Mouse (Mus musculus) thymus, postnatal 4 days (tissue): ENCODE measurements around the gene Vwa8.

ENCODE experiments used
- DNase-seq: peaks from one replicate; pipeline ENCODE4 v3.0.0; 2021

Vwa8 gene

GRCm38 (mm10) chr14:78848941-78849911 lies at the start of gene Vwa8:
Gene Vwa8 (plus strand): TSS chr14:78849052.
- DNase-seq = peak; percentile 86

GRCm38 (mm10) chr14:78802378-78802777 lies 46.5 kb upstream of the Vwa8 start:
- peak; percentile 44 for DNase-seq

GRCm38 (mm10) chr14:78803924-78804323 lies 44.9 kb upstream of the Vwa8 start:
- no peak for DNase-seq

- no peak for DNase-seq
Observed at GRCm38 (mm10) chr14:78812896-78813295, 36.0 kb upstream of the Vwa8 start.

- no peak for DNase-seq
Observed at GRCm38 (mm10) chr14:78816411-78816810, 32.4 kb upstream of the Vwa8 start.

GRCm38 (mm10) chr14:78817651-78818050 lies 31.2 kb upstream of the Vwa8 start:
- no peak for DNase-seq

- DNase-seq = no peak
Observed at GRCm38 (mm10) chr14:78818406-78818805, 30.4 kb upstream of the Vwa8 start.

- no peak for DNase-seq
Observed at GRCm38 (mm10) chr14:78824013-78824412, 24.8 kb upstream of the Vwa8 start.

GRCm38 (mm10) chr14:78824507-78824906 lies 24.3 kb upstream of the Vwa8 start:
- DNase-seq = no peak

GRCm38 (mm10) chr14:78831158-78831557 lies 17.7 kb upstream of the Vwa8 start:
- no peak for DNase-seq

GRCm38 (mm10) chr14:78847948-78848347 lies 904 bp upstream of the Vwa8 start:
- no peak for DNase-seq

- no peak for DNase-seq
Observed at GRCm38 (mm10) chr14:78848477-78848876, 375 bp upstream of the Vwa8 start.

GRCm38 (mm10) chr14:78849961-78850578 lies 1.2 kb downstream of the Vwa8 start:
- no peak for DNase-seq

GRCm38 (mm10) chr14:78850666-78851065 lies 1.8 kb downstream of the Vwa8 start:
- DNase-seq = no peak

GRCm38 (mm10) chr14:78851366-78851765 lies 2.5 kb downstream of the Vwa8 start:
- no peak for DNase-seq

- DNase-seq = no peak
Observed at GRCm38 (mm10) chr14:78852401-78853246, 3.8 kb downstream of the Vwa8 start.

GRCm38 (mm10) chr14:78861156-78861555 lies 12.3 kb downstream of the Vwa8 start:
- no peak for DNase-seq

GRCm38 (mm10) chr14:78870036-78870435 lies 21.2 kb downstream of the Vwa8 start:
- no peak for DNase-seq

- no peak for DNase-seq
Observed at GRCm38 (mm10) chr14:78877176-78877575, 28.3 kb downstream of the Vwa8 start.

- no peak for DNase-seq
Observed at GRCm38 (mm10) chr14:78878402-78879045, 29.7 kb downstream of the Vwa8 start.

- no peak for DNase-seq
Observed at GRCm38 (mm10) chr14:78880879-78881278, 32.0 kb downstream of the Vwa8 start.

GRCm38 (mm10) chr14:78881563-78881962 lies 32.7 kb downstream of the Vwa8 start:
- no peak for DNase-seq
